Mouse (Mus musculus) embryonic facial prominence, embryonic 10.5 days (tissue): ENCODE data around the gene Nckap5l. TPM values are rescaled to one million over a fixed set of nuclear protein-coding genes. Genes with fewer than 3 reads are reported as not detected.

Experiments
- DNase-seq: peaks from one replicate; pipeline ENCODE4 v3.0.0-alpha.2; 2017; ENCODE audit warnings: low spot score
- H3K27ac ChIP-seq: fragments of 300-500 bp; sonication (generic); replicated peaks from 2 replicates; pipeline ENCODE4 v1.5.1; 2016; ENCODE audit warnings: mild to moderate bottlenecking
- H3K27me3 ChIP-seq: fragments of 300-500 bp; sonication (generic); replicated peaks from 2 replicates; pipeline ENCODE4 v1.6.1; 2016; ENCODE audit warnings: low read depth, mild to moderate bottlenecking; ENCODE audit not compliant: poor library complexity, severe bottlenecking
- H3K36me3 ChIP-seq: fragments of 300-500 bp; sonication (generic); replicated peaks from 2 replicates; pipeline ENCODE4 v1.6.1; 2016; ENCODE audit warnings: mild to moderate bottlenecking, moderate library complexity
- H3K4me1 ChIP-seq: fragments of 300-500 bp; sonication (generic); 2 replicates; pipeline ENCODE4 v1.6.1; 2016
- H3K4me3 ChIP-seq: fragments of 300-500 bp; sonication (generic); 2 replicates; pipeline ENCODE4 v1.5.1; 2016; ENCODE audit warnings: mild to moderate bottlenecking, moderate library complexity
- H3K9me3 ChIP-seq: fragments of 300-500 bp; sonication (generic); 2 replicates; pipeline ENCODE4 v1.6.1; 2016; ENCODE audit warnings: mild to moderate bottlenecking
- WGBS: fragments of 180-500 bp; shearing (Covaris S2); methylation state at CpG from one replicate; pipeline ENCODE4 v1.1.7; 2016; 5-methylcytosine and 5-hydroxymethylcytosine counted together
- polyA plus RNA-seq: library from polyadenylated mRNA; unstranded; fragments of >200 nt; fragmentation: Nextera tagmentation; extraction: Ambion mirVana; gene quantifications from 2 replicates; pipeline ENCODE4 v1.2.1, GENCODE M21; 2016

Gene Nckap5l
- polyA plus RNA-seq = 14.1 and 15.1 TPM in 2 replicates

DNA sequence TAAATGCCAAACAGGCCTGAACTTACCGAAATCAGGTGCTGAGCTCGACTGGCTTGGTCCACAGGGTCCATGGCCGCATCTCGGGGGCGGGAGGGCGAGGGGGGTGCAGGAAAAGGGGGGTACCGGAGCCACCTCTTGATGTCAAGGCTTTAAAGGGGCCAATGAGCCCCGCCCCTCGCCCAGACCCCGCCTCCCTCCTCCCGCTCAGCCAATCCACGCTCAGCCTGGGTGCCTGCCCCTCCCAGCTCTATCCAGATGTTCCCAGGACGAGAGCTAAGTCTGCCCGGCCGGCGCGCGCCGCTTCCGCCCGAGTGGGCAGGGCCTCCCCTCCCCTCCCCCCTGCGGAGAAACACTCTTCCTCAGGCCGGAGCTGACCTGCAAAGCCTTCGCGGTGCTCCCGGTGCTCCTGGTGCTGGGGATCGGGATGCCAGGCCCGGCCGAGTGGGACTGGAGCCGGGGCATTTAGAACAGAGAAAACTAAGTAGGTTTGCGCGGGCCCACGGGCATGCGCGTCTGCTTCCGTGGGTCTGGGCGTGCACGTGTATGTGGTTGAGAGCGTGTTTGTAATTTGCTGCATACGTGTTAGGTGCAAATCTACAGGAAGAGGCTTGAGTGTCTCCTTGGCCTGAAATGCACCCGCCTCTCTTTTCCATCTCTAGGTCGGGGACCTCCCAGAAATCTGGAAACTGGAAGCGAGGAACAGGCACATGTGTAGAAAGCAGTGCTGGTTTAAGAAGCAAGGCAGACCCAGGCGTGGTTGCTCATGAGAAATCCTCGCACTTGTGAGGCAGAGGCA is at the start of gene Nckap5l:
Gene Nckap5l, minus strand, starts transcription at position 143 of the 796 bp plus-strand sequence.
- Histone ChIP-seq H3K27ac (peak within 1 kb of the TSS; percentile 94), H3K4me1 (peaks cover 52% of the 10 kb centered on the region), H3K27me3 (no peaks in the 10 kb centered on the region), H3K9me3 (no peaks in the 10 kb centered on the region), H3K36me3 (peaks cover 32% of the 10 kb centered on the region), H3K4me3 (peak within 1 kb of the TSS; percentile 83)
- peak; percentile 99 for DNase-seq
- 1% methylated on average over 45 of the region's 45 CpGs for WGBS

DNA sequence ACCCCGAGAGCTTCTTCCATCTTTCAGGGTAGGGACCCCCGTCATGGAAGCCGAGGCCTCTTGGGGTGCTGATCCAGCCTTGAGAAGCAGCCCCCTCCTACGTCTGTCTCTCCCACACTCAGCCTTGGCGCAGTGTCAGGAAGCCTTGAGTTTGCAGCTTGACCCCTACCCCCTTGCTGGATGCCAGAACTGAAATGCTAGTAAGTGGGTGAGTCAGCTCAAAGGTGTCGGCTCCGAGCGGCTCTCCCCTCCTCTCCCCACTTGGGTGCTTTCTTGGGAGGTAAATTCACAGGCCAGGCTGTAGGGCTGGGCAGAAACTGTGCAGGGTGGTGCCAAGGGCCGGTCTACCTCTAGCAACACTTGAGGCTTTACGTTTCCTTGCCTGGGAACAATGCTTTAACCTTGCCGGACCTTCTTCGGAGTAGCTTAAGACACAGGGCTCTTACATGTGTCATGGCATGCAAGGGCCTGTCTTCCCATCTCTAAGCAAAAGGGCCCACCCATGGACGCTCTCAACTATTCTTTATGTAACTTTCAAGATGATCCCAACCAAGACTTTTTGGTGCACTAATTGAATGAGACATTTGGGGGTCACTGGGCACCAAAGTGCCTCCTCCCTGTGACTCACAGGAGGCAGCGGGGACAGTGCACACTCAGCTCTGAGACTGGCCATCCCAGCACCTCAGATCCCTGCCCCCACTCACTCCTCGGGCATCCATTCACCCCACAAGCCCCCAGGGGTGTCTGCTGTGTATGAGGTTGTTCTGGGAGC is 48.0 kb upstream of the Nckap5l start:
- H3K9me3 ChIP-seq = no peaks in the 10 kb centered on the region
- 76% methylated on average over 15 of the region's 15 CpGs for WGBS
- H3K27me3 ChIP-seq = peaks cover 31% of the 10 kb centered on the region
- peaks cover 56% of the 10 kb centered on the region for H3K4me1 ChIP-seq
- no peak overlapping the region; the same call in 1 of the 2 replicates for H3K27ac ChIP-seq
- H3K36me3 ChIP-seq = no peaks in the 10 kb centered on the region
- H3K4me3 ChIP-seq = no peak overlapping the region
- DNase-seq = no peak

DNA sequence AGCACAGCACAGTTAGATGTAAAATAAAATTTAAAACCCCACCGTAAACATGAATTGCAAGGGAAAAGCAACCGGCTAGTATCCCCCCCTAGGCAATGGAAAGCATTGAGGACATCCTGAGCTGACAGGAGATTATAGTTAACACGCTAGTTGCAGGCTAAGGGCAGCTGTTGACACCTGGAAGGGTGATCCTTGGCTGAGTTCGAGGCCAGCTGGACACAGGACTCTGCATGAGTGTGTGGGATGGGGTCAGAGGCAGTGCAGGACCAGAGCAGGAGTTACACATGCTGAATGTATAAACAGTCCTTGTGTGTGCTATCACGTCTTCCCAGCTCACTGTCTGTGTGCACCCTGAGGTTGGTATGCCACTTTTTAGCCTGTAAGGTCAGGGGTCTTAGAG is 45.7 kb upstream of the Nckap5l start:
- peaks cover 68% of the 10 kb centered on the region for H3K4me1 ChIP-seq
- WGBS = 76% methylated on average over 5 of the region's 5 CpGs
- H3K27me3 ChIP-seq = peaks cover 53% of the 10 kb centered on the region
- H3K9me3 ChIP-seq = no peaks in the 10 kb centered on the region
- H3K4me3 ChIP-seq = no peak overlapping the region
- no peak for DNase-seq
- H3K27ac ChIP-seq = 0 out of 2 replicates have a peak overlapping the region, but pooled peaks have one; percentile 35
- H3K36me3 ChIP-seq = no peaks in the 10 kb centered on the region

DNA sequence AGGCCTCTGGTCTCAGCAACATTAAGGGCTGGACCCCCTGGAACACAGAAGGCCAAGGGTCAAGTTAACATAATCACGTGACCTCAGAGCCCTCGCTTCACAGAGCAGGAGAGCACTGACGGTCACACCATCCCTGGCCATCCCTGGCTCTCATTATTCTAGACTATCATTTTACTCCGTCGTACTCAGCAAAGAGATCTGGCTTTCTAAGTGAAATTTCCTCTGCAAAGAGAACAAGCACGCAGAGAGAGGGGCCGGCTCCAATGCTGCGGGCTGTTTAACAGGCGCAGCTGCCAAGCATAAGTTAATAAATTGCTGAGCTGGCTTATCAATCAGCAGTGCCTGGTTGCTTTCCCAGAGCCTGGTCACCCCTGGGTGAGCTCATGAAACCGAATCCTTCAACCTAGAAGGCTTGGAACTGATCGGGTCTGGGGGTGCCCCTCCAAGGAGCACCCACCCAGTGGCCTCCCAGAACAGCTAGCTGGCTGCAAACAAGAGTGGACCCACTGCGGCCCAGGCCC is 44.8 kb upstream of the Nckap5l start:
- H3K4me3 ChIP-seq = no peak overlapping the region
- peak; percentile 48 for DNase-seq
- peak overlapping the region; percentile 74 for H3K27ac ChIP-seq
- peaks cover 62% of the 10 kb centered on the region for H3K27me3 ChIP-seq
- H3K36me3 ChIP-seq = no peaks in the 10 kb centered on the region
- no peaks in the 10 kb centered on the region for H3K9me3 ChIP-seq
- 44% methylated on average over 12 of the region's 12 CpGs for WGBS
- peaks cover 76% of the 10 kb centered on the region for H3K4me1 ChIP-seq

DNA sequence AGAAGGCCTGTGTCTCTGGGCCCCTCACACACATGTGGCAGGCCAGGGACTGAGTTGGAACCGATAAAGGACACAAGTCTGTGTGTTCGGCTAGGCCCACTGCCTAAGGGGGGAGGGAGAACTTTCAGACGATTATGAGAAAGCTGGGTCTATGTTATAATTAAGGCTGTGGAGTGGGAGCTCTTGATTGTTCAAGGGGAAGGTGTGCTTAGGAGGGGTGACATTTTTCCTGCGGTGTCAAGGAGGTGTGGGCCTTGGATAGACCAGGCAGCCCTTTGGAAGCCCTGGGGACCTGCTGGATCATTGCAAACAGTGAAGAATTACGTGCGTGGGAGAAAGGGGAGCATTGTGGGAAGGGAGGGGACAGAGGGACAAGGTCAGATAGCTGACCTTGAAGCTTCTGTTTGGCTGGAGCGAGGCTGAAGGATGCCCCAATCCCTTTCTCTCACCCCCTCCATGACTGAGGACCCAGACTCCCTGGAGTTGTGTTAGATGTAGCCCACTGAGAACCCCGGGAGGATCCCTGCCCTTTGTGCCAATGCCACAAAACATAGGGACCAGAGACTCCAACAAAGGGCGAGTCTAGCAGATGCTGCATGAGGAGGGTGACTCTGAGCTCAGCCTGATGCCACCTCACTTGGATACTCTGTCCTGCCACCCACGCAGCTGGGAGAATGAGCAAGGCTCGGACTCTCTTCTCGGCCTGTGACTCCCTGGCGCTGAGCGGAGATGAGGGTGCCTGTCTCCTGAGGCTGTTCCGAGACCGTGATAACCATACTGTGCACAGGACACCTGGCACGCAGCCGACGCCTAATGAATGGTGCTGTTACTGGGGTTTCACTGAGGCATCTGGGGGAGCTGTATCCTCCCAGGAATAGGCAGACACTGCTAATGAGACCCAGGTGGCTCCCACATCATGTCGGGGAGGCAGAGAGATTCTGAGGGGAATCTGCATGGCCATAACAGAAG is 44.0 kb upstream of the Nckap5l start:
- Histone ChIP-seq H3K4me1 (peaks cover 79% of the 10 kb centered on the region), H3K4me3 (no peak overlapping the region; the same call in 1 of the 2 replicates), H3K36me3 (no peaks in the 10 kb centered on the region), H3K27ac (peak overlapping the region; percentile 74), H3K9me3 (no peaks in the 10 kb centered on the region), H3K27me3 (peaks cover 62% of the 10 kb centered on the region)
- WGBS = 64% methylated on average over 20 of the region's 20 CpGs
- no peak for DNase-seq

GRCm38 (mm10) chr15:99500320-99500719 is 42.8 kb upstream of the Nckap5l start:
- Histone ChIP-seq H3K27ac (no peak overlapping the region; the same call in 1 of the 2 replicates), H3K36me3 (no peaks in the 10 kb centered on the region), H3K9me3 (no peaks in the 10 kb centered on the region), H3K4me1 (peaks cover 67% of the 10 kb centered on the region), H3K4me3 (no peak overlapping the region), H3K27me3 (peaks cover 62% of the 10 kb centered on the region)
- WGBS = 58% methylated on average over 5 of the region's 5 CpGs
- no peak for DNase-seq

DNA sequence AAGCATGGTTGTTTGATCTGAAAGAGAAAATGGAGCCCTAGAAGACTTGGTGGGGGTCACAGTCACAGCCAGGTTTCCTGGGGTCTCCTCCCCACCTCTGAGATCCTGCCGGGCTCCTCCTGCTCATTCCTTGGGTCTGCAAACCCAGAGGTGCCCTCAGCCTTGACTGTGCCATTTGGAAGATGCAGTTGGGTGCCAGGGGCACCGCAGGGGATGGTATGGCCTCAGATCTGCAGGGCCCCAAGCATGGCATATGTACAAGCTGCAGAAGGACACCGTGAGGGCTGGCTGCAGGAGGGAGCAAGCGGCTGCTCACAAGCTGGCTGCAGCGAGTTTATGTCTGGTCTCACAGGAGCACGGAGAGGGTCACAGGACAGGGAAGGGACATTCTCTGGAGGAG is 42.2 kb upstream of the Nckap5l start:
- Histone ChIP-seq H3K27me3 (peaks cover 61% of the 10 kb centered on the region), H3K36me3 (no peaks in the 10 kb centered on the region), H3K4me3 (no peak overlapping the region), H3K9me3 (no peaks in the 10 kb centered on the region), H3K27ac (no peak overlapping the region), H3K4me1 (peaks cover 61% of the 10 kb centered on the region)
- no peak for DNase-seq
- 57% methylated on average over 6 of the region's 6 CpGs for WGBS

DNA sequence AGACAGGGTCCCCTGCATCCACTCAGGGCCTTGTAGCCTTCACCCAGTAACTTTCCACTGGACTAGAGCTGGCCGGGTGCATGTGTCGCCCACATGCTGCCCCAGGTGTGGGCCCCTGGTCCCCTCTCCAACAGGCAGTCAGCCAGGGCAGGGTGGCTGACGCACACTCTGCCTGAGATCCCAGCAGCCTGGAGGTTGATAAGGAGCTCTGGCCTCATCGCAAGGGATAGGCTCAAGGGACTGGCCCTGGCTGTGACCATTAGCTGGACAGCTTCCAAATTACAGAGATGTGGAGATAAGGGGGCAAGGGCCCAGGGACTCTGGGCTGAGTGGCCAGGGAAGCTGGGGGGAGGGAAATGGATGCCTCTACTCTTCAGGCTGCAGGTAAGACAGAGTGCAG is 41.2 kb upstream of the Nckap5l start:
- no peaks in the 10 kb centered on the region for H3K9me3 ChIP-seq
- H3K36me3 ChIP-seq = no peaks in the 10 kb centered on the region
- no peak for DNase-seq
- H3K4me1 ChIP-seq = peaks cover 54% of the 10 kb centered on the region
- H3K4me3 ChIP-seq = no peak overlapping the region
- WGBS = 82% methylated on average over 4 of the region's 4 CpGs
- peaks cover 61% of the 10 kb centered on the region for H3K27me3 ChIP-seq
- no peak overlapping the region for H3K27ac ChIP-seq

DNA sequence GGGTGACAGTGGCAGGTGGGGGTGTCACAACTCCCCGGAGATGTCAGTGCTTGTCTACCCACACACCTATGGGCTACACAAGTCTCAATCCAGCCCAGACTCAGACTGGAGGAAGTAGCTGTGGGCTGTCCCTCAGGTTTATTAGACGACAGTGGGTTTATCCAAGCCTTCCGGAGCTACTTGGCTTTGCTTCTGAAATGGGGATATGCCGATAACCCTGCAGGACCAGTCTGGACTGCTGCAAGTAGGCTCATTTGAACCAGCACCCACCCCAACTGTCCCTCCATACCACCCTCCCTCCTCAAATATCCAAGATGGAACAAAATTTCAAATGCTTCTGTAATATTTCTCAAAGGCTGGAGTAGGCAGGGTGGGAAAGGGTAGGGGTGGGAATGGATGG is 40.8 kb upstream of the Nckap5l start:
- Histone ChIP-seq H3K4me1 (peaks cover 50% of the 10 kb centered on the region), H3K4me3 (no peak overlapping the region), H3K27me3 (peaks cover 65% of the 10 kb centered on the region), H3K27ac (no peak overlapping the region), H3K9me3 (no peaks in the 10 kb centered on the region), H3K36me3 (no peaks in the 10 kb centered on the region)
- WGBS = 87% methylated on average over 4 of the region's 4 CpGs
- no peak for DNase-seq

GRCm38 (mm10) chr15:99497527-99498242 is 40.1 kb upstream of the Nckap5l start:
- H3K4me3 ChIP-seq = no peak overlapping the region
- peaks cover 43% of the 10 kb centered on the region for H3K4me1 ChIP-seq
- no peaks in the 10 kb centered on the region for H3K36me3 ChIP-seq
- H3K27ac ChIP-seq = no peak overlapping the region
- no peak for DNase-seq
- H3K9me3 ChIP-seq = no peaks in the 10 kb centered on the region
- WGBS = 58% methylated on average over 12 of the region's 12 CpGs
- peaks cover 68% of the 10 kb centered on the region for H3K27me3 ChIP-seq

- Histone ChIP-seq H3K4me1 (peaks cover 37% of the 10 kb centered on the region), H3K4me3 (no peak overlapping the region), H3K9me3 (no peaks in the 10 kb centered on the region), H3K27me3 (peaks cover 68% of the 10 kb centered on the region), H3K27ac (no peak overlapping the region), H3K36me3 (no peaks in the 10 kb centered on the region)
- DNase-seq = peak; percentile 76
- 10% methylated on average over 4 of the region's 4 CpGs for WGBS
Observed at GRCm38 (mm10) chr15:99497061-99497460, 39.5 kb upstream of the Nckap5l start.
